Mouse (Mus musculus) E14TG2a.4 (cell line): Measurements from ENCODE around the gene Synpr.

Experiments used
- H3K27me3 ChIP-seq: 2 replicates; pipeline ENCODE4 v1.6.1; 2014; ENCODE audit warnings: low read length, control low read depth; ENCODE audit not compliant: insufficient read depth
- H3K36me3 ChIP-seq: 2 replicates; pipeline ENCODE4 v1.6.1; 2014; ENCODE audit warnings: low read length, control low read depth; ENCODE audit not compliant: insufficient read depth
- H3K4me1 ChIP-seq: replicated peaks from 2 replicates; pipeline ENCODE4 v1.6.1; 2014; ENCODE audit warnings: low read depth, low read length, control low read depth
- H3K4me3 ChIP-seq: replicated peaks from 2 replicates; pipeline ENCODE4 v1.5.1; 2014; ENCODE audit warnings: mild to moderate bottlenecking, low read length
- H3K9me3 ChIP-seq: 2 replicates; pipeline ENCODE4 v1.6.1; 2014; ENCODE audit warnings: low read length, control low read depth
- CTCF ChIP-seq: conservative IDR thresholded peaks from 2 replicates; pipeline ENCODE4 v1.5.1; 2014; ENCODE audit warnings: low read length
- NANOG ChIP-seq: IDR thresholded peaks from 2 replicates; pipeline ENCODE4 v1.6.1; 2014; ENCODE audit warnings: borderline replicate concordance, low read length, mixed read lengths
- POU5F1 ChIP-seq: IDR thresholded peaks from 2 replicates; pipeline ENCODE4 v1.6.1; 2014; ENCODE audit warnings: low read length, borderline replicate concordance

The Synpr gene

DNA sequence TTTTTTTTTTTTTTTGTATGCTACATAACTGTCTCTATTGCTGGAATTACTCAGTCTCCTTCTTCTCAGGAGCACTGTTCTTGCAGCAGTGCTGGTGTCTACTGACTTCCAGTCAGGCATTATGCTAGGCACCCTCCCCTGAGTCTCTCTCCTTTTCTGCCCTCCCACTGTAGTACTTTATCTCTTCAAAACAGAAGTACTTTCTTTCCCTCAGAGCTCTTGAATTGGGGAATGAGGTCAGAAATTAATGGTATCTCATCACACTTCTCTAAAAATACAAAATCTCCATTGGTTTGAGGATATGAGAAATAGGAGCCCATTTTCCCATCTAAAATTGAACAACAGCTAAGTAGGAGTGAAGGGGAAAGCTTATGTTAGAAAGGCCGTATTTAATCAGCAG lies 294.2 kb downstream of the Synpr start:
- Histone ChIP-seq H3K4me1 (no peaks in the 10 kb centered on the region), H3K4me3 (no peak overlapping the region), H3K36me3 (no peaks in the 10 kb centered on the region), H3K27me3 (no peaks in the 10 kb centered on the region), H3K9me3 (no peaks in the 10 kb centered on the region)
- no peak for TF ChIP-seq NANOG
- TF ChIP-seq POU5F1 = no peak
- TF ChIP-seq CTCF = no peak

DNA sequence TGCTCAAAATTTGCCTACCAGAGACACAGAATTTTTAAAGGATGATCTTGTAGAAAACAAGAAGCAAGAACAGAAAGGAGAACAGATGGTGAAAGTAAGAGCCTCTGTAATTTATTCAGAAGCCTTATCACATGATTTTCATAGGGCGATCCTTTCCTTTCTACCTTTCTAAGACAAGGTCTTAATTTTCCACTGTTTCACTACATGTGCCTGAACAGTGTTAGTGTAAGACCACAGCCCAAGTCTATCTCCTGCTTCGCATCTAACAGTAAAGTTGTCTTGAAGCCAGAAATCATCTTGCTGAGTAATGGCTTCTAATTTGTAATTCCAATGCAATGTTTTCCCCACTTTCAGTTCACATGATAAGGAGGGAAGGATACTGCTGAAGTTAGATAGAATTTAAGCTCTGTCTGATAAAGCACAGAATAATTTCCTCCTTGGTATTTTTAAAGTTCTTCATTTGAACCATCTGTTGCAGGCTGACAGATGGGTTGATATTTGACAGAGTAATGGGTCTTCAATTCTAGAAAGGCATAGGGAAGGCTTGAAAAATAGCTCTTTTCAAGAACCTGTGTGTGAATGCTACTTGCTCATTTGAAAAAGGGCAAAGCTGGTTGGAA lies 308.9 kb downstream of the Synpr start:
- TF ChIP-seq POU5F1 (no peak), CTCF (no peak), NANOG (no peak)
- Histone ChIP-seq H3K4me1 (no peaks in the 10 kb centered on the region), H3K36me3 (no peaks in the 10 kb centered on the region), H3K9me3 (no peaks in the 10 kb centered on the region), H3K27me3 (no peaks in the 10 kb centered on the region), H3K4me3 (no peak overlapping the region)

DNA sequence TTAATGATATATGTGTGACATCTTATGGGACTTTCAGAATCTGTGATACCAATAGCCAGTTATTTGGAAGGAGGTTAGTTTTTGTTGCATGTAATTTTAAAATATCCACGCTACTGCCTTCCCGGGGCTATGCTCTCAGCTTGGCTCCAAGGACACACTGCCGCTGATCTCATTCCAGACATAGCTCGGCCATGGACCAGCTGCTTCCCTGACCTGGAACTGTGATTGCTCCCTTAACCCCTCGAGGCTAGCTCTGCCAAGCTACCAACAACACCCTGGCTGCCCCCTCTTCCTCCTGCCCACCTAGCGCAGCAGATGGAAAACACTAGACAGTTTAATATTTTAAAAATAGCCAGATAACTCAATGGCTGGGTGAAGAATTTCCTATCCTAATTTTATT lies 311.7 kb downstream of the Synpr start:
- Histone ChIP-seq H3K4me3 (no peak overlapping the region), H3K36me3 (no peaks in the 10 kb centered on the region), H3K9me3 (no peaks in the 10 kb centered on the region), H3K27me3 (no peaks in the 10 kb centered on the region), H3K4me1 (no peaks in the 10 kb centered on the region)
- TF ChIP-seq CTCF (no peak), NANOG (no peak), POU5F1 (no peak)

DNA sequence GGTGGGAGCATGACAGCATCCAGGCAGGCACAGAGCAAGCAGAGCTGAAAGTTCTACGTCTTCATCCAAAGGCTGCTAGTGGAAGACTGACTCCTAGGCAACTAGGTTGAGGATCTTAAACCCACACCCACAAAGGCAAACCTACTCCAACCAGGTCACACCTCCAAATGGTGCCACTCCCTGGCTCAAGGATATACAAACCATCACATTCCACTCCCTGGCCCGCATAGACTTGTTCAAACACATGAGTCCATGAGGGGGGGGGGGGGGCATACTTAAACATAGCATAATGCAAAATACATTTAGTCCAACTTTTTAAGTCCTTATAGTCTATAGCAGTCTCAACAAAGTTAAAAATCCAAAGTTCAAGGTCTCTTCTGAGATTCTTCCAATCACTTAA lies 312.6 kb downstream of the Synpr start:
- no peaks in the 10 kb centered on the region for H3K9me3 ChIP-seq
- TF ChIP-seq POU5F1 (no peak), CTCF (no peak), NANOG (no peak)
- no peak overlapping the region for H3K4me3 ChIP-seq
- no peaks in the 10 kb centered on the region for H3K4me1 ChIP-seq
- no peaks in the 10 kb centered on the region for H3K36me3 ChIP-seq
- H3K27me3 ChIP-seq = no peaks in the 10 kb centered on the region

DNA sequence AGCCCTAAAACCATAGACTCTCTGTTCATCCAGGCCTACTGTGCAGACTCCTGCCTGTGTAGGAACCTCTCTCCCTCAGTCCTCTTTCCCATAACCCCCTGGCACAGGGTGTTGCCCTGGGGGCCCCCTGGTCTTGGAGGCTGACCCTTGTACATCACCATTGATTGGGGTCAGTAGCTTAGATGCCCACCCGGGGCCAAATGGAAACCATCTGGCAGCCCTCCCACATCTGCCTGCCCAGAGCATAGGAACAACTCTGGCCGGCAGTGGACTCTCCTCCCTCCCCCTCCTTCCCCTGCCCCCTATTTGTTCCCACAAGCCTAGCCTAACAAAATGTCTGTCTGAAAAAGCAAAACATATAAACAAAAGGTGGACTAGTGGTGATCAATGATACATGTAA lies 336.0 kb downstream of the Synpr start:
- no peaks in the 10 kb centered on the region for H3K36me3 ChIP-seq
- no peaks in the 10 kb centered on the region for H3K9me3 ChIP-seq
- no peaks in the 10 kb centered on the region for H3K4me1 ChIP-seq
- TF ChIP-seq NANOG (no peak), CTCF (no peak), POU5F1 (no peak)
- no peaks in the 10 kb centered on the region for H3K27me3 ChIP-seq
- H3K4me3 ChIP-seq = no peak overlapping the region

DNA sequence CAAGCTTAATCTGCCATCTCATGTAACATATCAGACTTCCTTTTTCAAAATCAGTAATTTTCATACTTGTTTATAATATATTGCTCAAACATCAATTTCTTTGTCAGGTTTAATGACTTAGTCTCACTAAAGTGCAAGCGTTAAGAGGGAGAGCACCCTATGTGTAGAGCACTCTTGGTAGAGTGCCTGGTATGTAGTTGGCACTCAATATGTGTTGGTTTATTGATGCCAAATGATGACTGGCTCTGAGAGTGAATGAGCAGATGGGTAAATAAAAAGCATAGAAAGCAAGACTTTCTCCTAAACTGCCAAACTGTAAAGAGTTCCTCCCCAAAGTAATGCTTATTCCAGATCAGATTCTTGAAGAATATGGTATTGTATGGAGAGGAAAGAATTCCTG lies 365.3 kb downstream of the Synpr start:
- Histone ChIP-seq H3K4me1 (0 out of 2 replicates have a peak, but pooled peaks cover 4% of the 10 kb centered on the region), H3K36me3 (no peaks in the 10 kb centered on the region), H3K27me3 (no peaks in the 10 kb centered on the region), H3K9me3 (no peaks in the 10 kb centered on the region), H3K4me3 (no peak overlapping the region)
- TF ChIP-seq POU5F1 (no peak), CTCF (no peak), NANOG (no peak)

DNA sequence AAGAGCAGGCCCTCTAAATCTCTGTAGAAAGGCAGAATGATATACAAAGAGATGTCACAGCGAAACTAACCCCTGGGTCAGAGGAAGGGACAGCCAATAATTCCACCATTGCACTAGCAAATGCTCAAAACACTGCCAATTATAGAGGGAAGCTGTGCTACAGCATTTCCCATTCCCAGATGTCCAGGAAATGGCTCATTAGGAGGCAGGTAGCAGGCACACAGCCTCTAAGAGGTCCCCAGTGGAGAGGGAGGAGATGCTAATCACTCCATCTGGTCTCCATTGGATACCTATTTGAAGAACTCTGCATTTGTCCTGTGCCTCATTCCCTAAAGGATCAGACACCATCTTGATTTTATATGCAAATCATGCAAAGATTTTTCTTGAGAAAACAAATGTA lies 366.5 kb downstream of the Synpr start:
- no peak for TF ChIP-seq NANOG
- TF ChIP-seq POU5F1 = no peak
- no peak for TF ChIP-seq CTCF
- no peak overlapping the region for H3K4me3 ChIP-seq
- no peaks in the 10 kb centered on the region for H3K9me3 ChIP-seq
- 0 out of 2 replicates have a peak, but pooled peaks cover 4% of the 10 kb centered on the region for H3K4me1 ChIP-seq
- no peaks in the 10 kb centered on the region for H3K27me3 ChIP-seq
- H3K36me3 ChIP-seq = no peaks in the 10 kb centered on the region

DNA sequence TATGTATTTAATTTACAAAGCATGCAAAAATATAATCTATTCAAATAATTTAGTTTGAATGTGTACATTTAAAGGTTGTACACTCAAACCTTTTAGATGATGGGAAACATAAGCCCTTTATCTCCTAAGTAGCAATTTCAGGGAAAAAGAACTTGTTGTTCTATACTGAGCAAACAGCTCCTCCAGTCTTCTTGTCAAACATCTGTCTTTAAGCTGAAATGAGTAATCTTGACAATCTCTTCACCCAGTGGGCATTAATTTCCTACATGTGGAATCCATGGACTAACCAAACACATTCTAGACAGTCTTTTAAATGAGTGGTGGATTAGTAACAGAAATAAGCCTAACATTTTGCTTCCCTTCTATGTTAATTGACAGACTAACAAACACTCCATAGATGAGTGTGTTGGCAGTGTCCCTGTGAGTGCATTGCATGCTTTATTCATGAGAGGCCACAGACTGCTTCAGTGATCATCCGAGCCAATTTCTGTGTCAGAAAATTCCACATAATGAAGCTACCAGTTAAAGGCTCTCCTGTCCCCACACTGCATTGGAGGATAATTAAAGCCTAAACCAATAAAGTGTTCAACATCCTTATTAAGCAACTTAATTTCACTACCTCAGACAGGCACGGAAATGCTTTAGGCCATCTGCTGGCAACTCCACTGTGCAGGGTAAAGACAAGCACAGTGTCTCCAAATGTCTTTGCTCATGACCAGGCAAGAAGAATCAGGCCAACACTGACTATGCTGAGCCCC lies 367.1 kb downstream of the Synpr start:
- TF ChIP-seq CTCF (no peak), POU5F1 (no peak), NANOG (no peak)
- Histone ChIP-seq H3K27me3 (no peaks in the 10 kb centered on the region), H3K4me1 (0 out of 2 replicates have a peak, but pooled peaks cover 4% of the 10 kb centered on the region)

More for the DNA sequence above, 367.1 kb downstream of the Synpr start:
- Histone ChIP-seq H3K36me3 (no peaks in the 10 kb centered on the region), H3K9me3 (no peaks in the 10 kb centered on the region), H3K4me3 (no peak overlapping the region)
